ENCODE assay signal across 8 mouse cellular contexts in genomic region chr13:112659986-112660573, GRCm38 (mm10). TPM values are rescaled to one million over a fixed set of nuclear protein-coding genes. Genes with fewer than 3 reads are reported as not detected.
DNase-seq lines count a peak whose midpoint lies in the region; ATAC-seq and TF ChIP-seq lines count a peak whose summit lies in the region.

No protein-coding gene starts in this region.

- DNase-seq in cerebellum, adult 2 months: no peak
- no peak for DNase-seq in cerebellum, postnatal 4 days (ENCODE audit: low spot score in 2 of 2)
- no peak for DNase-seq in neural tube, embryonic 11.5 days (ENCODE audit: low spot score)
- DNase-seq in neural tube, embryonic 10.5 days (ENCODE audit: extremely low spot score, low spot score): no peak
- no peak for DNase-seq in limb, embryonic 14.5 days (ENCODE audit: low spot score)
- no peak for DNase-seq in frontal cortex, postnatal 10 days (ENCODE audit: low spot score in 2 of 2)
- no peak for DNase-seq in right cerebral cortex, postnatal 25 days

- TF ChIP-seq POLR2A in cerebellum, adult 2 months (IDR thresholded peaks at IDR 0.05; ENCODE audit: borderline replicate concordance, insufficient read depth, low read length): no peak; the same call in 1 of the 2 replicates
- TF ChIP-seq POLR2A in limb, embryonic 14.5 days (IDR thresholded peaks at IDR 0.05; ENCODE audit: borderline replicate concordance, extremely low read depth, insufficient read depth, insufficient read length): no peak

- under 1% methylated on average over 10 of the region's 10 CpGs for WGBS in cerebellum, adult 2 months
- 5% methylated on average over 10 of the region's 10 CpGs for WGBS in neural tube, embryonic 11.5 days
- WGBS in limb, embryonic 14.5 days: 6% methylated on average over 10 of the region's 10 CpGs
- 3% methylated on average over 10 of the region's 10 CpGs for WGBS in stomach, embryonic 16.5 days

- 0 out of 2 replicates have a peak, but pooled peaks cover 2% of the 10 kb centered on the region for H3K4me1 ChIP-seq in cerebellum, adult 2 months (ENCODE audit: control insufficient read depth, insufficient read depth, low read length)
- H3K4me1 ChIP-seq in neural tube, embryonic 11.5 days (ENCODE audit: control insufficient read depth, insufficient read depth, low read length): 0 out of 2 replicates have a peak, but pooled peaks cover 9% of the 10 kb centered on the region
- peaks cover 4% of the 10 kb centered on the region for H3K4me1 ChIP-seq in limb, embryonic 14.5 days (ENCODE audit: control insufficient read depth, insufficient read depth, low read length)
- peaks cover 7% of the 10 kb centered on the region for H3K4me1 ChIP-seq in stomach, embryonic 16.5 days (ENCODE audit: control insufficient read depth, insufficient read depth, low read length)

- no peaks in the 10 kb centered on the region for H3K9me3 ChIP-seq in neural tube, embryonic 11.5 days (ENCODE audit: control insufficient read depth, low read length)
- no peaks in the 10 kb centered on the region for H3K9me3 ChIP-seq in limb, embryonic 14.5 days (ENCODE audit: control insufficient read depth, low read length)
- H3K9me3 ChIP-seq in stomach, embryonic 16.5 days (replicated peaks; ENCODE audit: control insufficient read depth, low read length): no peaks in the 10 kb centered on the region

- H3K4me2 ChIP-seq in neural tube, embryonic 11.5 days (ENCODE audit: low read depth): peak overlapping the region; percentile 40
- peak overlapping the region; percentile 84 for H3K4me2 ChIP-seq in limb, embryonic 14.5 days (replicated peaks; ENCODE audit: low read depth, low read length, severe bottlenecking)
- H3K4me2 ChIP-seq in stomach, embryonic 16.5 days (ENCODE audit: low read depth, low read length): peak overlapping the region; percentile 71

- H3K36me3 ChIP-seq in neural tube, embryonic 11.5 days (ENCODE audit: control insufficient read depth, insufficient read depth, low read length): no peaks in the 10 kb centered on the region
- H3K36me3 ChIP-seq in limb, embryonic 14.5 days (ENCODE audit: control insufficient read depth, insufficient read depth, low read length): no peaks in the 10 kb centered on the region
- no peaks in the 10 kb centered on the region for H3K36me3 ChIP-seq in stomach, embryonic 16.5 days (ENCODE audit: control insufficient read depth, insufficient read depth, low read length)

- H3K4me3 ChIP-seq in cerebellum, adult 2 months (replicated peaks; ENCODE audit: insufficient read depth, low read depth, low read length): peak overlapping the region; percentile 73
- peak overlapping the region; percentile 80 for H3K4me3 ChIP-seq in neural tube, embryonic 11.5 days (ENCODE audit: low read depth, low read length)
- peak overlapping the region; percentile 66 for H3K4me3 ChIP-seq in limb, embryonic 14.5 days (replicated peaks; ENCODE audit: low read length)
- peak overlapping the region; percentile 87 for H3K4me3 ChIP-seq in stomach, embryonic 16.5 days (replicated peaks; ENCODE audit: low read length)

- 0 out of 2 replicates have a peak overlapping the region, but pooled peaks have one; percentile 5 for H3K9ac ChIP-seq in neural tube, embryonic 11.5 days (ENCODE audit: low read length)
- H3K9ac ChIP-seq in limb, embryonic 14.5 days (ENCODE audit: low read depth, low read length, severe bottlenecking): 0 out of 2 replicates have a peak overlapping the region, but pooled peaks have one; percentile 67
- peak overlapping the region; percentile 64 for H3K9ac ChIP-seq in stomach, embryonic 16.5 days (ENCODE audit: low read length)

- no peak for TF ChIP-seq CTCF in cerebellum, adult 2 months (IDR thresholded peaks at IDR 0.05; ENCODE audit: borderline replicate concordance, insufficient read depth, low read depth, low read length)

- no peak overlapping the region for H3K27ac ChIP-seq in cerebellum, adult 2 months (ENCODE audit: insufficient read depth, low read length)
- no peak overlapping the region for H3K27ac ChIP-seq in neural tube, embryonic 11.5 days (ENCODE audit: low read depth, low read length)
- H3K27ac ChIP-seq in limb, embryonic 14.5 days (replicated peaks; ENCODE audit: low read depth, low read length): no peak overlapping the region
- H3K27ac ChIP-seq in stomach, embryonic 16.5 days (ENCODE audit: low read length): no peak overlapping the region

- H3K27me3 ChIP-seq in cerebellum, adult 2 months (ENCODE audit: control insufficient read depth, insufficient read depth, low read length): no peaks in the 10 kb centered on the region
- H3K27me3 ChIP-seq in neural tube, embryonic 11.5 days (ENCODE audit: control insufficient read depth, insufficient read depth, low read length): no peaks in the 10 kb centered on the region
- H3K27me3 ChIP-seq in limb, embryonic 14.5 days (ENCODE audit: control insufficient read depth, insufficient read depth, low read length): no peaks in the 10 kb centered on the region
- H3K27me3 ChIP-seq in stomach, embryonic 16.5 days (ENCODE audit: control insufficient read depth, insufficient read depth, low read length): no peaks in the 10 kb centered on the region

- peak; percentile 67 for ATAC-seq in neural tube, embryonic 11.5 days (ENCODE audit: insufficient read depth, low FRiP score, low TSS enrichment)
- no peak for ATAC-seq in limb, embryonic 14.5 days (ENCODE audit: low FRiP score, low read depth)
- peak; percentile 21; the same call in 1 of the 2 replicates for ATAC-seq in stomach, embryonic 16.5 days (ENCODE audit: insufficient read depth, low FRiP score)

RNA-seq across cellular contexts. Expression of gene Slc38a9, which starts 0.5 kb away (rescaled TPM):
- polyA plus RNA-seq in cerebellum, adult 2 months (2012; rRNA removed): 23.7 and 25.9 TPM in 2 replicates
- polyA plus RNA-seq in neural tube, embryonic 11.5 days (2014; fragmentation: Nextera tagmentation; extraction: Ambion mirVana): 17.6 and 18.9 TPM in 2 replicates
- polyA plus RNA-seq in limb, embryonic 14.5 days (2012; rRNA removed): 17.8 and 18.5 TPM in 2 replicates
- 16.3 and 18.3 TPM in 2 replicates for polyA plus RNA-seq in limb, embryonic 14.5 days (2014; fragmentation: Nextera tagmentation; extraction: Ambion mirVana)
- 12.6 and 16.1 TPM in 2 replicates for polyA plus RNA-seq in stomach, embryonic 16.5 days (2015; fragmentation: Nextera tagmentation; extraction: Ambion mirVana)

RNA-seq across cellular contexts. Expression of gene Ddx4, which starts 7.8 kb away (rescaled TPM):
- polyA plus RNA-seq in cerebellum, adult 2 months (2012; rRNA removed): 0.74 and 1.1 TPM in 2 replicates
- polyA plus RNA-seq in neural tube, embryonic 11.5 days (2014; fragmentation: Nextera tagmentation; extraction: Ambion mirVana): 0.30 and 1.0 TPM in 2 replicates
- polyA plus RNA-seq in limb, embryonic 14.5 days (2012; rRNA removed): 0.56 and 0.73 TPM in 2 replicates
- 0.48 and 0.96 TPM in 2 replicates for polyA plus RNA-seq in limb, embryonic 14.5 days (2014; fragmentation: Nextera tagmentation; extraction: Ambion mirVana)
- polyA plus RNA-seq in stomach, embryonic 16.5 days (2015; fragmentation: Nextera tagmentation; extraction: Ambion mirVana): 0.19 and 0.48 TPM in 2 replicates

Comparison
In these comparisons a context has a peak if more than half of its experiments do, and no peak if none do; other contexts are left out.
1. H3K9ac ChIP-seq: peak in every context shown above with its lines; median percentile 67 in limb, embryonic 14.5 days; 64 in stomach, embryonic 16.5 days; 5 in neural tube, embryonic 11.5 days.